Mouse (Mus musculus): ENCODE results near the gene Tmem238. TPM values are rescaled to one million over a fixed set of nuclear protein-coding genes. Genes with fewer than 3 reads are reported as not detected.
"Not testable (repeated sequence)": the region's sequence is repeated elsewhere in the genome, so short reads cannot be mapped to it uniquely, and the experiment has no call there.

The Tmem238 gene
- polyA plus RNA-seq, 1 experiment, result 4.9 TPM

DNA sequence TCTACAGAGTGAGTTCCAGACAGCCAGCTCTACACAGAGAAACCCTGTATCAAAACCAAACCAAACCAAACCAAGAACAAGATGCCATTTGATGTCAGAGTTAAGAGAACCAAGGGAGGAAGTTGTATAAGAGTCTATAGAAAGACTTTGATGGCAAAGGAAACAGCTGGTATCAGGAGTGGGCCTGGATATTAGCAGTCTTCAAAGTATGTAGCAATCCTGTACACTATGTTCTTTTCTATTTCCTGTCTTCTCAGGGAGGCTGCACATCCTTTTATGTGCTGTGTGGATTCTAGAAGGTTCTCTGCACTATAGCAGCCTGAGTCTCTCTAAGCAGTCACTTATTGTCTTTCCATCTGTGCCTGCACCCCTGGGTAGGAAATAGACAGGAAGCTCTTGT is 27.1 kb upstream of the Tmem238 start:
- H3K4me3 ChIP-seq (ENCODE audit: insufficient read depth, low read length), result no peak overlapping the region
- TF ChIP-seq CTCF (IDR thresholded peaks at IDR 0.05; ENCODE audit: extremely low read depth, insufficient read depth, low read length) (no peak), POLR2A (IDR thresholded peaks at IDR 0.05; ENCODE audit: extremely low read depth, insufficient read depth, low read length) (no peak)
- no peak overlapping the region for H3K27ac ChIP-seq (ENCODE audit: insufficient read depth, low read length)
- H3K4me1 ChIP-seq (ENCODE audit: control insufficient read depth, insufficient read depth, low read length), result peaks cover 4% of the 10 kb centered on the region; the same call in 1 of the 2 replicates

DNA sequence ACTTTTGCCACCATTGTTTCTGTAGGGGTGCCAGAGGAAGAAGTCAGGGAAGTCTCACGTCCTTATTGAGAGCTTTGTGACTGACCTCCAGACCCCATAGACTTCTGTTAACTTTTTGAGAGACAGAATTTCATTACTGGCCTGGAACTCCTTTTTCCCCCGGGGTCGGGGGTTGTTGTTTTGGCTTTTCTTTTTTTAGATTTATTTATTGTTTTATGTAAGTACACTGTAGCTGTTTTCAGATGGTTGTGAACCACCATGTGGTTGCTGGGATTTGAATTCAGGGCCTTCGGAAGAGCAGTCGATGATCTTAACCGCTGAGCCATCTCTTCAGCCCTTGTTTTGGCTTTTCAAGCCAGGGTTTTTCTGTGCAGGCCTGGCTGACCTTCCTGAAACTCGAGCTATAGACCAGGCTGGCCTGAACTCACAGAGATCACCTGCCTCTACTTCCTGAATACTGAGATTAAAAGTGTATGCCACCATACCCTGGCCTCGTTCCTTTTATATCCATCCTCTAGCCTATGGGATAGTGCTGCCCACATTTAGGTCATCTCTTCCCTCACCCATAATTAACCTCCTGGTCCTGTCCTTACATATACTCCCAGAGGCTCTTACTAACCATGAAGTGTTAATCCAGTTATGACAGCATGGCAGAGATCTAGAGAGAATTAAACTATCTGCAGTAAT is 23.8 kb upstream of the Tmem238 start:
- H3K4me1 ChIP-seq (ENCODE audit: control insufficient read depth, insufficient read depth, low read length), result peaks cover 4% of the 10 kb centered on the region; the same call in 1 of the 2 replicates
- TF ChIP-seq POLR2A (IDR thresholded peaks at IDR 0.05; ENCODE audit: extremely low read depth, insufficient read depth, low read length) (no peak), CTCF (IDR thresholded peaks at IDR 0.05; ENCODE audit: extremely low read depth, insufficient read depth, low read length) (no peak)
- peak overlapping the region; percentile 56 for H3K4me3 ChIP-seq (ENCODE audit: insufficient read depth, low read length)
- H3K27ac ChIP-seq (ENCODE audit: insufficient read depth, low read length), result peak overlapping the region; percentile 66

DNA sequence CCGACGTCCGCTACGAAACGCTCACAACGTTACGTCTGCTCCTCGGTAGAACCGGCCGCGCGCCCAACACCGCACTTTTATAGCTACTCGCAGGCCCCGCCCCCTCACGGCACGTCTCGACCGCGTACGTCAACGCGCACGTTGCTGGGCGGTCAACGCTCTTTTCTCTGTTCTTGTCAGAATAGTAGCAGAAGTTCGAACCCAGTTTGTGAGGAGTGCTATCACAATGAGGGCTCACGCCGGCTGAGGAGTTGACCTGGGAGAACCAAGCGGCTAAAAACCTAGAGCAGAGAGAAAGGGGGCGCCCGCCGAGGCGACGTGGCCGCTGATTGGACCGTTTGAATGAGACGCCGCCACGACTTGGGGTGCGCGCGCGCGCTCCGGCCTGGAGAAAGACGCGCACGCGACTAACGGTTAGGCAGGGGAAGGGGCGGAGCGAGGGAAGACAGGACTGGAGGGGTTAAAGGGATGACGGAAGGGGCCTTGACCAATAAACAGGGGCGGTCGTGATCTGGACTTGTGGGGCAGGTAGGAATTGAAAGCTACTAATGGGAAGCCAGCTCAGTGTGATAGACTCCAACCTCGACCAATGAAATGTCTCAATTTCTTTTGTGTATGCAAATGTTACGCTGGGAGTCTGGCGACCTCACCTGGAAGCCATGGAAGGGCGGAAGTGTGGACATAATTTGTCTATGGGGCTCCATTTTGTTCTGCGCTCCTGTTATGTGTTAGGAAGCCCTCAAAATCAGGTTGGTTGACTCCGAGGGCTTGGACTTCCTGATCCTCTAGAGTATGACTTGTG is 23.0 kb upstream of the Tmem238 start, which contains the start of gene Ube2s:
TSS of gene Ube2s (minus strand) at position 288 of the 802 bp plus-strand sequence.
- Histone ChIP-seq H3K4me1 (ENCODE audit: control insufficient read depth, insufficient read depth, low read length) (peaks cover 4% of the 10 kb centered on the region; the same call in 1 of the 2 replicates), H3K4me3 (ENCODE audit: insufficient read depth, low read length) (peak within 1 kb of the TSS; percentile 56), H3K27ac (ENCODE audit: insufficient read depth, low read length) (peak within 1 kb of the TSS; percentile 79)
- no peak for TF ChIP-seq CTCF (IDR thresholded peaks at IDR 0.05; ENCODE audit: extremely low read depth, insufficient read depth, low read length)
- peak; percentile 96 for TF ChIP-seq POLR2A (IDR thresholded peaks at IDR 0.05; ENCODE audit: extremely low read depth, insufficient read depth, low read length)

GRCm38 (mm10) chr7:4811842-4812302 is 22.4 kb upstream of the Tmem238 start:
- Histone ChIP-seq H3K4me3 (ENCODE audit: insufficient read depth, low read length) (peak overlapping the region; percentile 56), H3K4me1 (ENCODE audit: control insufficient read depth, insufficient read depth, low read length) (peaks cover 4% of the 10 kb centered on the region; the same call in 1 of the 2 replicates), H3K27ac (ENCODE audit: insufficient read depth, low read length) (no peak overlapping the region)
- no peak for TF ChIP-seq CTCF (IDR thresholded peaks at IDR 0.05; ENCODE audit: extremely low read depth, insufficient read depth, low read length)
- no peak for TF ChIP-seq POLR2A (IDR thresholded peaks at IDR 0.05; ENCODE audit: extremely low read depth, insufficient read depth, low read length)

GRCm38 (mm10) chr7:4811131-4811530 is 21.7 kb upstream of the Tmem238 start:
- H3K27ac ChIP-seq (ENCODE audit: insufficient read depth, low read length), result not testable (repeated sequence)

GRCm38 (mm10) chr7:4806716-4807115 is 17.3 kb upstream of the Tmem238 start:
- Histone ChIP-seq H3K4me1 (ENCODE audit: control insufficient read depth, insufficient read depth, low read length) (no peaks in the 10 kb centered on the region), H3K27ac (ENCODE audit: insufficient read depth, low read length) (no peak overlapping the region), H3K4me3 (ENCODE audit: insufficient read depth, low read length) (no peak overlapping the region)
- TF ChIP-seq CTCF (IDR thresholded peaks at IDR 0.05; ENCODE audit: extremely low read depth, insufficient read depth, low read length) (0 out of 2 replicates have a peak, but pooled peaks have one; percentile 12), POLR2A (IDR thresholded peaks at IDR 0.05; ENCODE audit: extremely low read depth, insufficient read depth, low read length) (no peak)

More at GRCm38 (mm10) chr7:4811131-4811530, 21.7 kb upstream of the Tmem238 start:
- H3K4me1 ChIP-seq (ENCODE audit: control insufficient read depth, insufficient read depth, low read length), result not testable (repeated sequence)
- peak overlapping the region; percentile 56 for H3K4me3 ChIP-seq (ENCODE audit: insufficient read depth, low read length)

- TF ChIP-seq POLR2A (IDR thresholded peaks at IDR 0.05; ENCODE audit: extremely low read depth, insufficient read depth, low read length), result no peak
- no peak for TF ChIP-seq CTCF (IDR thresholded peaks at IDR 0.05; ENCODE audit: extremely low read depth, insufficient read depth, low read length)
- Histone ChIP-seq H3K4me3 (ENCODE audit: insufficient read depth, low read length) (no peak overlapping the region), H3K4me1 (ENCODE audit: control insufficient read depth, insufficient read depth, low read length) (no peaks in the 10 kb centered on the region; the same call in 1 of the 2 replicates), H3K27ac (ENCODE audit: insufficient read depth, low read length) (no peak overlapping the region)
These were observed 12.8 kb upstream of the Tmem238 start for GRCm38 (mm10) chr7:4802247-4802646.

DNA sequence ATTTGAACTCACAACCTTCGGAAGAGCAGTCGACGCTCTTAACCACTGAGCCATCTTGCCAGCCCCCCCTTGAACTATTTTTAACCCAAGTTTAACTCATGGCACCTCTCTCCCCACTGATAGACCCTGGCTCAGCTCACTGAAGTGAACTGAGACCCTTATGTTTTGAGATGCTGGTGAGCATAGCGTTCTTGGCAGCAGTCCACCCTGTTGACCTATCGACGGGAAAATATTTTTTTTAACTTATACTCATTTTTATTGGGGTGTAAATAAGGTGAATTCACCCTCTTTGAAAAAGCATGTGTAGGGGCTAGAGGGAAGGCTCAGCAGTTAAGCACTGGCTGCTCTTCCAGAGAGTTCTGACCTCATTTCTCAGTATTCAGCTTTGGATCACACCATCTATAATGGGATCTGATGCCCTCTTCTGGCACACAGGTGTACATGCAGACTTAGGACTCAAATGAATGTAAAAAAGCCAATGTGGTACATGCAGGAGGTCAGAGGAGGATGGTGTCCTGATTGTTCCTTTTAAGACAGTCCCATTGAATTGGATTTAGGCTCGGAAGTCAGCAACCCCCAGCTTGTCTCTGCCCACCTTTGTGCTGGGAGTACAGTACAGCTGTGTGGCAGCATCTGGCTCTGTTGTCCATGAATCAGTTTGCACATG is 6.4 kb upstream of the Tmem238 start:
- Histone ChIP-seq H3K4me3 (ENCODE audit: insufficient read depth, low read length) (no peak overlapping the region), H3K27ac (ENCODE audit: insufficient read depth, low read length) (no peak overlapping the region), H3K4me1 (ENCODE audit: control insufficient read depth, insufficient read depth, low read length) (peaks cover 3% of the 10 kb centered on the region; the same call in 1 of the 2 replicates)
- TF ChIP-seq POLR2A (IDR thresholded peaks at IDR 0.05; ENCODE audit: extremely low read depth, insufficient read depth, low read length) (peak; percentile 32; the same call in 1 of the 2 replicates), CTCF (IDR thresholded peaks at IDR 0.05; ENCODE audit: extremely low read depth, insufficient read depth, low read length) (peak; percentile 45; the same call in 1 of the 2 replicates)

GRCm38 (mm10) chr7:4794631-4795168 is 5.2 kb upstream of the Tmem238 start:
- no peak overlapping the region for H3K27ac ChIP-seq (ENCODE audit: insufficient read depth, low read length)
- TF ChIP-seq CTCF (IDR thresholded peaks at IDR 0.05; ENCODE audit: extremely low read depth, insufficient read depth, low read length) (no peak), POLR2A (IDR thresholded peaks at IDR 0.05; ENCODE audit: extremely low read depth, insufficient read depth, low read length) (no peak)

More at GRCm38 (mm10) chr7:4794631-4795168, 5.2 kb upstream of the Tmem238 start:
- Histone ChIP-seq H3K4me3 (ENCODE audit: insufficient read depth, low read length) (no peak overlapping the region; the same call in 1 of the 2 replicates), H3K4me1 (ENCODE audit: control insufficient read depth, insufficient read depth, low read length) (peaks cover 3% of the 10 kb centered on the region; the same call in 1 of the 2 replicates)
